Mouse (Mus musculus): ENCODE data around the gene Akap6.

- TF ChIP-seq NELFE (IDR thresholded peaks at IDR 0.05; ENCODE audit: low read depth, low read length) (no peak), USF1 (IDR thresholded peaks at IDR 0.05; ENCODE audit: low read depth, low read length) (no peak), POLR2A (IDR thresholded peaks at IDR 0.05; ENCODE audit: control insufficient read depth in 1 of 2, insufficient read depth in 1 of 2, low read depth in 1 of 2, low read length in 2 of 2, poor library complexity in 1 of 2) (no peak), CHD1 (IDR thresholded peaks at IDR 0.05; ENCODE audit: low read depth, low read length) (no peak), RAD21 (IDR thresholded peaks at IDR 0.05; ENCODE audit: low read depth, low read length) (no peak), CHD2 (IDR thresholded peaks at IDR 0.05; ENCODE audit: low read length) (no peak), UBTF (IDR thresholded peaks at IDR 0.05; ENCODE audit: borderline replicate concordance, insufficient read depth, low read depth, low read length) (no peak), GATA1 (IDR thresholded peaks at IDR 0.05; ENCODE audit: low read depth, low read length) (no peak), CTCF (IDR thresholded peaks at IDR 0.05 in 2 of 3, conservative IDR thresholded peaks at IDR 0.05 in 1 of 3; ENCODE audit: control insufficient read depth in 1 of 3, insufficient read depth in 1 of 3, low read depth in 2 of 3, low read length in 3 of 3, poor library complexity in 1 of 3, severe bottlenecking in 1 of 3) (no peak)
Measured at GRCm38 (mm10) chr12:52771931-52772330, 72.7 kb downstream of the Akap6 start.
